21 mouse cellular contexts compared by ENCODE assay signal in genomic region chr3:65969196-65969595, GRCm38 (mm10). TPM values are rescaled to one million over a fixed set of nuclear protein-coding genes. Genes with fewer than 3 reads are reported as not detected.
DNase-seq lines count a peak whose midpoint lies in the region; ATAC-seq and TF ChIP-seq lines count a peak whose summit lies in the region.
"Had no signal": no experiment of that assay in that cellular context is flagged by ENCODE, and none has a peak within 500 bp of the region (broad histone marks: within the 10 kb centered on the region; RNA-seq: fewer than 3 reads in every experiment).

No protein-coding gene starts in this region.

- H3K4me1 ChIP-seq in midbrain, embryonic 11.5 days (ENCODE audit: control insufficient read depth, insufficient read depth, low read length): peaks cover 4% of the 10 kb centered on the region
- peaks cover 3% of the 10 kb centered on the region; the same call in 1 of the 2 replicates for H3K4me1 ChIP-seq in midbrain, embryonic 16.5 days (ENCODE audit: control insufficient read depth, insufficient read depth, low read length)
- peaks cover 4 to 9% of the 10 kb centered on the region in 2 experiments; a peak in 3 of 4 replicates for H3K4me1 ChIP-seq in MEL (ENCODE audit: control insufficient read depth in 1 of 2, insufficient read depth in 2 of 2, low read length in 2 of 2)
- no peaks in the 10 kb centered on the region; the same call in 1 of the 2 replicates for H3K4me1 ChIP-seq in hindbrain, embryonic 14.5 days (replicated peaks; ENCODE audit: control insufficient read depth, insufficient read depth, low read length)
- H3K4me1 ChIP-seq: embryonic facial prominence, embryonic 12.5 days had no signal

- H3K4me3 ChIP-seq in midbrain, embryonic 11.5 days (ENCODE audit: low read depth, low read length): no peak overlapping the region
- no peak overlapping the region for H3K4me3 ChIP-seq in midbrain, embryonic 16.5 days (ENCODE audit: low read depth, low read length)
- H3K4me3 ChIP-seq in MEL (ENCODE audit: control insufficient read depth in 1 of 2, insufficient read depth in 1 of 2, low read depth in 2 of 2, low read length in 2 of 2): no peak overlapping the region
- no peak overlapping the region for H3K4me3 ChIP-seq in hindbrain, embryonic 14.5 days (replicated peaks; ENCODE audit: low read length)
- H3K4me3 ChIP-seq: embryonic facial prominence, embryonic 10.5 days; embryonic facial prominence, embryonic 12.5 days; forebrain, embryonic 13.5 days; forebrain, embryonic 15.5 days had no signal

- WGBS in midbrain, embryonic 11.5 days: 89% methylated on average over 3 of the region's 3 CpGs
- WGBS in midbrain, embryonic 16.5 days: 96% methylated on average over 3 of the region's 3 CpGs
- whole genome bisulfite sequencing in hindbrain, embryonic 14.5 days: 94% methylated on average over 3 of the region's 3 CpGs

- no peak overlapping the region for H3K4me2 ChIP-seq in midbrain, embryonic 11.5 days
- no peak overlapping the region for H3K4me2 ChIP-seq in midbrain, embryonic 16.5 days (ENCODE audit: low read length)
- H3K4me2 ChIP-seq in hindbrain, embryonic 14.5 days (replicated peaks): no peak overlapping the region
- H3K4me2 ChIP-seq: embryonic facial prominence, embryonic 12.5 days; forebrain, embryonic 13.5 days; forebrain, embryonic 15.5 days had no signal

- TF ChIP-seq EP300 in MEL (IDR thresholded peaks at IDR 0.05; ENCODE audit: low read depth in 1 of 2, low read length in 2 of 2): peak in 1 of 2 experiments; percentile 73; a peak in 2 of 4 replicates

- no peaks in the 10 kb centered on the region for H3K27me3 ChIP-seq in midbrain, embryonic 11.5 days (ENCODE audit: control insufficient read depth, insufficient read depth, low read length)
- H3K27me3 ChIP-seq in midbrain, embryonic 16.5 days (ENCODE audit: control insufficient read depth, insufficient read depth, low read depth, low read length): no peaks in the 10 kb centered on the region
- no peaks in the 10 kb centered on the region for H3K27me3 ChIP-seq in MEL (ENCODE audit: control insufficient read depth in 1 of 2, insufficient read depth in 2 of 2, low read length in 2 of 2)
- no peaks in the 10 kb centered on the region for H3K27me3 ChIP-seq in hindbrain, embryonic 14.5 days (ENCODE audit: control insufficient read depth, insufficient read depth, low read length)
- H3K27me3 ChIP-seq: embryonic facial prominence, embryonic 12.5 days; forebrain, embryonic 13.5 days; forebrain, embryonic 15.5 days; Patski had no signal

- no peak for TF ChIP-seq CTCF in MEL (IDR thresholded peaks at IDR 0.05 in 2 of 3, conservative IDR thresholded peaks at IDR 0.05 in 1 of 3; ENCODE audit: control insufficient read depth in 1 of 3, insufficient read depth in 1 of 3, low read depth in 2 of 3, low read length in 3 of 3, poor library complexity in 1 of 3, severe bottlenecking in 1 of 3)

- H3K9ac ChIP-seq in midbrain, embryonic 11.5 days (ENCODE audit: low read length): no peak overlapping the region
- no peak overlapping the region for H3K9ac ChIP-seq in midbrain, embryonic 16.5 days (ENCODE audit: low read depth, low read length)
- no peak overlapping the region for H3K9ac ChIP-seq in MEL (ENCODE audit: control insufficient read depth, low read depth, low read length, poor library complexity, severe bottlenecking)
- no peak overlapping the region for H3K9ac ChIP-seq in hindbrain, embryonic 14.5 days
- H3K9ac ChIP-seq: embryonic facial prominence, embryonic 12.5 days; forebrain, embryonic 13.5 days; forebrain, embryonic 15.5 days had no signal

- no peaks in the 10 kb centered on the region for H3K79me2 ChIP-seq in MEL (ENCODE audit: control insufficient read depth, insufficient read depth, low read length, poor library complexity)

- no peaks in the 10 kb centered on the region for H3K36me3 ChIP-seq in midbrain, embryonic 11.5 days (ENCODE audit: control insufficient read depth, insufficient read depth, low read length)
- H3K36me3 ChIP-seq in midbrain, embryonic 16.5 days (ENCODE audit: control insufficient read depth, insufficient read depth, low read length): no peaks in the 10 kb centered on the region
- peaks cover 0 to 11% of the 10 kb centered on the region in 2 experiments; a peak in 2 of 4 replicates for H3K36me3 ChIP-seq in MEL (ENCODE audit: control insufficient read depth in 1 of 2, insufficient read depth in 2 of 2, low read length in 2 of 2)
- H3K36me3 ChIP-seq in hindbrain, embryonic 14.5 days (replicated peaks; ENCODE audit: control insufficient read depth, insufficient read depth): no peaks in the 10 kb centered on the region
- H3K36me3 ChIP-seq: embryonic facial prominence, embryonic 10.5 days; embryonic facial prominence, embryonic 12.5 days; forebrain, embryonic 15.5 days had no signal

- ATAC-seq in midbrain, embryonic 11.5 days (ENCODE audit: low FRiP score): no peak
- no peak for ATAC-seq in midbrain, embryonic 16.5 days
- ATAC-seq in megakaryocyte progenitor cell, adult 5-6 weeks (replicated peaks; ENCODE audit: poor library complexity): peak; percentile 30
- ATAC-seq in granulocyte monocyte progenitor cell, adult 5-6 weeks (replicated peaks; ENCODE audit: poor library complexity, severe bottlenecking): no peak
- ATAC-seq in hindbrain, embryonic 14.5 days (ENCODE audit: low FRiP score): no peak
- ATAC-seq: activated CD4-positive, CD25-positive, alpha-beta regulatory T cell, adult 4 months; forebrain, embryonic 13.5 days; forebrain, embryonic 15.5 days; Patski had no signal

- no peaks in the 10 kb centered on the region for H3K9me3 ChIP-seq in midbrain, embryonic 11.5 days (ENCODE audit: control insufficient read depth, low read length)
- no peaks in the 10 kb centered on the region for H3K9me3 ChIP-seq in midbrain, embryonic 16.5 days (replicated peaks; ENCODE audit: control insufficient read depth, low read length, poor library complexity, severe bottlenecking)
- no peaks in the 10 kb centered on the region for H3K9me3 ChIP-seq in MEL (replicated peaks; ENCODE audit: insufficient read depth, low read length)
- no peaks in the 10 kb centered on the region for H3K9me3 ChIP-seq in hindbrain, embryonic 14.5 days (ENCODE audit: control insufficient read depth, low read length)
- H3K9me3 ChIP-seq: embryonic facial prominence, embryonic 10.5 days; embryonic facial prominence, embryonic 12.5 days; forebrain, embryonic 13.5 days; forebrain, embryonic 15.5 days had no signal

- DNase-seq in midbrain, embryonic 11.5 days (ENCODE audit: low spot score, missing footprints): peak; percentile 17
- peak; percentile 67 for DNase-seq in MEL (ENCODE audit: low read depth, low spot score)
- DNase-seq in yolk sac, embryonic 10.5 days (ENCODE audit: low spot score): peak; percentile 43
- DNase-seq in hindbrain, embryonic 14.5 days (ENCODE audit: low spot score): no peak
- DNase-seq: adrenal gland, adult 8-10 months; adrenal gland, postnatal 14 days; adrenal gland, postnatal 36 days; cerebellum, adult 11-12 months; cerebellum, adult 2 months; cerebellum, adult 9-10 months; cerebellum, postnatal 10 days; cerebellum, postnatal 25 days had no signal

- TF ChIP-seq RAD21 in MEL (IDR thresholded peaks at IDR 0.05; ENCODE audit: low read depth, low read length): no peak

- no peak for TF ChIP-seq POLR2A in MEL (IDR thresholded peaks at IDR 0.05; ENCODE audit: control insufficient read depth in 1 of 2, insufficient read depth in 1 of 2, low read depth in 1 of 2, low read length in 2 of 2, poor library complexity in 1 of 2)

- H3K27ac ChIP-seq in midbrain, embryonic 11.5 days (ENCODE audit: low read depth, low read length): no peak overlapping the region
- no peak overlapping the region for H3K27ac ChIP-seq in midbrain, embryonic 16.5 days (ENCODE audit: low read length)
- H3K27ac ChIP-seq in MEL (ENCODE audit: control insufficient read depth, low read depth, low read length): peak overlapping the region; percentile 56
- no peak overlapping the region for H3K27ac ChIP-seq in hindbrain, embryonic 14.5 days
- H3K27ac ChIP-seq: embryonic facial prominence, embryonic 10.5 days; embryonic facial prominence, embryonic 12.5 days; forebrain, embryonic 13.5 days; forebrain, embryonic 15.5 days had no signal

TF ChIP-seq in MEL, 35 proteins besides CTCF, POLR2A, EP300 and RAD21:
- no peak for TF ChIP-seq USF2 (IDR thresholded peaks at IDR 0.05; ENCODE audit: borderline replicate concordance in 1 of 2, insufficient read depth in 1 of 2, low read depth in 1 of 2, low read length in 2 of 2)
- TF ChIP-seq GATA1 (IDR thresholded peaks at IDR 0.05; ENCODE audit: low read depth, low read length): peak; percentile 64
- no peak for TF ChIP-seq POLR2AphosphoS5 (IDR thresholded peaks at IDR 0.05; ENCODE audit: borderline replicate concordance, low read depth, low read length)
- no peak for TF ChIP-seq POLR2AphosphoS2 (IDR thresholded peaks at IDR 0.05; ENCODE audit: low read length)
- TF ChIP-seq TAL1 (IDR thresholded peaks at IDR 0.05; ENCODE audit: low read length): peak; percentile 71
- 0 out of 2 replicates have a peak, but pooled peaks have one; percentile 24 for TF ChIP-seq ETS1 (IDR thresholded peaks at IDR 0.05; ENCODE audit: low read depth, low read length)
- 0 out of 2 replicates have a peak, but pooled peaks have one; percentile 18 for TF ChIP-seq TBP (IDR thresholded peaks at IDR 0.05; ENCODE audit: low read depth, low read length)
- peak; percentile 50; the same call in 1 of the 2 replicates for TF ChIP-seq TCF12 (IDR thresholded peaks at IDR 0.05; ENCODE audit: low read depth, low read length)

RNA-seq across cellular contexts. Expression of gene Ccnl1, which starts 11.1 kb away (rescaled TPM):
- 119 and 131 TPM in 2 replicates for polyA plus RNA-seq in midbrain, embryonic 11.5 days (2014; fragmentation: Nextera tagmentation; extraction: Ambion mirVana)
- 64.7 and 73.2 TPM in 2 replicates for polyA plus RNA-seq in midbrain, embryonic 16.5 days (2015; fragmentation: Nextera tagmentation; extraction: Ambion mirVana)
- total RNA-seq in MEL (2012; rRNA removed): 20.1 and 20.5 TPM in 2 replicates
- polyA plus RNA-seq in MEL (2012; ENCODE audit: insufficient read depth in 1 of 2, insufficient read length in 2 of 2, low read depth in 1 of 2, low replicate concordance in 2 of 2, missing spikeins in 1 of 2): 10 to 100 TPM in 1 of 2 experiments, not detected in 1; 56.5 TPM
- 225 and 270 TPM in 2 replicates for total RNA-seq in megakaryocyte progenitor cell, adult 5-6 weeks (2015)
- total RNA-seq in megakaryocyte progenitor cell, adult 5-6 weeks (2017): 231 and 265 TPM in 2 replicates
- 131 and 167 TPM in 2 replicates for total RNA-seq in granulocyte monocyte progenitor cell, adult 5-6 weeks (2014; fragmentation: Nextera tagmentation)
- total RNA-seq in granulocyte monocyte progenitor cell, adult 5-6 weeks (2017): 289 and 310 TPM in 2 replicates
- polyA plus RNA-seq in hindbrain, embryonic 14.5 days (2014; fragmentation: Nextera tagmentation; extraction: Ambion mirVana): 73.5 and 77.1 TPM in 2 replicates
